8 mouse cellular contexts compared by ENCODE assay signal in the genomic region with DNA sequence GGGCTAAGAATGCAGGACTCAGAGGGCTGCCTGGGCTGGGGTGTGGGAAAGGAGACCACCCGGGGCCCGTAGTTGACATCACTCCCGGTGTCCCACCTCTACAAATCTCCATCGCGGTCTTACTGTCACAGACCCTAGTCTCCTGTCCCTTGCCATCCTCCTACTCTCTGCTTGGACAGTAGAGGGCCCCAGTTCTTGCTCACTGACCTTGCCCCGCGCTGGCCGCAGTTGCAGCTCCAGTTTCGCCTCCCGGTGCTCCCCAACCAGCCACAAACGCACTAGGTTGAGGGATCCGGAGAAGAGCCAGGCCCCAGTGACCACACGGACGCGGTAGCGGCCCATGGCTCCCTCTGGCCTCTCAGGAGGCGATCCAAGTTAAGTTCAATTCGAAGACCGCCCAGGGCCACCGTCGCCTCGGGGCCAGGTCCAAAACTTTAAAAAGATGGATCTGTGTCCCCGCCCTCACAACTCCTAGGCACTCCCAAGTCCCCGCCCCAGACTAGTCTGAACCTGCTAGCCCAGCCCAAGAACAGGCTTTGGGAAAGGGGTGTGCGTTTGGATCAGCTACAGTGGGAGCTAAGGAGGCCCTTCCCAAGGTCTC. TPM values are rescaled to one million over a fixed set of nuclear protein-coding genes. Genes with fewer than 3 reads are reported as not detected.
DNase-seq lines count a peak whose midpoint lies in the region; ATAC-seq and TF ChIP-seq lines count a peak whose summit lies in the region.

Gene Alox12, minus strand, starts transcription at position 423 of the 601 bp plus-strand sequence.

- intact Hi-C loops in heart, postnatal 10 days (cut with DNase I), result loop anchor here (1.0 kb wide), 1 partner anchor 54 kb away; no protein-coding TSS in a partner anchor

- no peaks in the 10 kb centered on the region for H3K9me3 ChIP-seq in embryonic facial prominence, embryonic 12.5 days
- H3K9me3 ChIP-seq in limb, embryonic 10.5 days (replicated peaks), result no peaks in the 10 kb centered on the region
- H3K9me3 ChIP-seq in midbrain, embryonic 11.5 days (ENCODE audit: control insufficient read depth, low read length), result no peaks in the 10 kb centered on the region

- peak within 1 kb of the TSS; percentile 51 for H3K4me2 ChIP-seq in embryonic facial prominence, embryonic 12.5 days (replicated peaks)
- peak within 1 kb of the TSS; percentile 42 for H3K4me2 ChIP-seq in midbrain, embryonic 11.5 days

- H3K4me1 ChIP-seq in cerebellum, adult 2 months (ENCODE audit: control insufficient read depth, insufficient read depth, low read length), result no peaks in the 10 kb centered on the region
- peaks cover 4% of the 10 kb centered on the region; the same call in 1 of the 2 replicates for H3K4me1 ChIP-seq in embryonic facial prominence, embryonic 12.5 days
- peaks cover 16% of the 10 kb centered on the region for H3K4me1 ChIP-seq in limb, embryonic 10.5 days
- no peaks in the 10 kb centered on the region for H3K4me1 ChIP-seq in midbrain, embryonic 11.5 days (ENCODE audit: control insufficient read depth, insufficient read depth, low read length)

- no peak for ATAC-seq in embryonic facial prominence, embryonic 12.5 days (ENCODE audit: insufficient number of reproducible peaks, insufficient read depth, low FRiP score, low TSS enrichment)
- ATAC-seq in midbrain, embryonic 11.5 days (ENCODE audit: low FRiP score), result 0 out of 2 replicates have a peak, but pooled peaks have one; percentile 9
- ATAC-seq in erythroblast, adult 5-6 weeks (replicated peaks; ENCODE audit: low FRiP score, poor library complexity, severe bottlenecking), result no peak

- peak within 1 kb of the TSS; percentile 42; the same call in 1 of the 2 replicates for H3K9ac ChIP-seq in embryonic facial prominence, embryonic 12.5 days
- H3K9ac ChIP-seq in midbrain, embryonic 11.5 days (ENCODE audit: low read length), result peak within 1 kb of the TSS; percentile 44

- H3K36me3 ChIP-seq in embryonic facial prominence, embryonic 12.5 days, result no peaks in the 10 kb centered on the region
- no peaks in the 10 kb centered on the region for H3K36me3 ChIP-seq in limb, embryonic 10.5 days
- no peaks in the 10 kb centered on the region for H3K36me3 ChIP-seq in midbrain, embryonic 11.5 days (ENCODE audit: control insufficient read depth, insufficient read depth, low read length)

- TF ChIP-seq CTCF in cerebellum, adult 2 months (IDR thresholded peaks at IDR 0.05; ENCODE audit: borderline replicate concordance, insufficient read depth, low read depth, low read length), result peak; percentile 54; the same call in 1 of the 2 replicates

- peak within 1 kb of the TSS; percentile 11 for H3K4me3 ChIP-seq in cerebellum, adult 2 months (replicated peaks; ENCODE audit: insufficient read depth, low read depth, low read length)
- peak within 1 kb of the TSS; percentile 25 for H3K4me3 ChIP-seq in embryonic facial prominence, embryonic 12.5 days
- H3K4me3 ChIP-seq in limb, embryonic 10.5 days, result peak within 1 kb of the TSS; percentile 44
- H3K4me3 ChIP-seq in midbrain, embryonic 11.5 days (ENCODE audit: low read depth, low read length), result peak within 1 kb of the TSS; percentile 21

- TF ChIP-seq POLR2A in cerebellum, adult 2 months (IDR thresholded peaks at IDR 0.05; ENCODE audit: borderline replicate concordance, insufficient read depth, low read length), result no peak

- H3K27ac ChIP-seq in cerebellum, adult 2 months (ENCODE audit: insufficient read depth, low read length), result no peak within 1 kb of the TSS
- no peak within 1 kb of the TSS for H3K27ac ChIP-seq in embryonic facial prominence, embryonic 12.5 days
- H3K27ac ChIP-seq in limb, embryonic 10.5 days, result peak within 1 kb of the TSS; percentile 50; the same call in 1 of the 2 replicates
- no peak within 1 kb of the TSS for H3K27ac ChIP-seq in midbrain, embryonic 11.5 days (ENCODE audit: low read depth, low read length)

- DNase-seq in cerebellum, adult 2 months, result peak in 1 of 2 experiments; percentile 35
- DNase-seq in cerebellum, adult 9-10 months, result no peak
- peak; percentile 69 to 70 for DNase-seq in heart, postnatal 10 days
- DNase-seq in limb, embryonic 10.5 days (ENCODE audit: low spot score), result peak; percentile 66
- peak; percentile 94 for DNase-seq in midbrain, embryonic 11.5 days (ENCODE audit: low spot score, missing footprints)
- DNase-seq in ovary, postnatal 14 days (ENCODE audit: low spot score), result no peak

- H3K27me3 ChIP-seq in cerebellum, adult 2 months (ENCODE audit: control insufficient read depth, insufficient read depth, low read length), result no peaks in the 10 kb centered on the region
- peaks cover 57% of the 10 kb centered on the region for H3K27me3 ChIP-seq in embryonic facial prominence, embryonic 12.5 days
- peaks cover 66% of the 10 kb centered on the region for H3K27me3 ChIP-seq in limb, embryonic 10.5 days (ENCODE audit: low read depth, poor library complexity, severe bottlenecking)
- H3K27me3 ChIP-seq in midbrain, embryonic 11.5 days (ENCODE audit: control insufficient read depth, insufficient read depth, low read length), result peaks cover 30% of the 10 kb centered on the region

- 3% methylated on average over 25 of the region's 25 CpGs for WGBS in cerebellum, adult 2 months
- 1% methylated on average over 25 of the region's 25 CpGs for WGBS in embryonic facial prominence, embryonic 12.5 days
- WGBS in limb, embryonic 10.5 days, result 1% methylated on average over 25 of the region's 25 CpGs
- WGBS in midbrain, embryonic 11.5 days, result 1% methylated on average over 25 of the region's 25 CpGs

RNA-seq across cellular contexts. Expression of gene Alox12, which starts in this region (rescaled TPM):
- 1.1 and 1.2 TPM in 2 replicates for polyA plus RNA-seq in cerebellum, adult 2 months (2012; rRNA removed)
- 2.9 and 4.0 TPM in 2 replicates for polyA plus RNA-seq in embryonic facial prominence, embryonic 12.5 days (2016; fragmentation: Nextera tagmentation; extraction: Ambion mirVana)
- 1 to 10 TPM; 3.4 to 5.2 TPM for total RNA-seq in heart, postnatal 10 days (2021)
- polyA plus RNA-seq in limb, embryonic 10.5 days (2016; fragmentation: Nextera tagmentation; extraction: Ambion mirVana), result 2.0 and 2.9 TPM in 2 replicates
- polyA plus RNA-seq in midbrain, embryonic 11.5 days (2014; fragmentation: Nextera tagmentation; extraction: Ambion mirVana), result 3.2 and 3.4 TPM in 2 replicates
- total RNA-seq in erythroblast, adult 5-6 weeks (2015; ENCODE audit: low replicate concordance), result 2.3 TPM in 1 of 2 replicates, not detected in the other
- 0.28 TPM in 1 of 2 replicates, not detected in the other for total RNA-seq in erythroblast, adult 5-6 weeks (2017; ENCODE audit: low replicate concordance)

Comparison
In these comparisons a context has a peak if more than half of its experiments do, and no peak if none do; other contexts are left out.
1. DNase-seq: peak in heart, postnatal 10 days (2 of 2), limb, embryonic 10.5 days (single experiment) and midbrain, embryonic 11.5 days (single experiment); none in cerebellum, adult 9-10 months (single experiment) and ovary, postnatal 14 days (single experiment).
2. Peak in every context shown above with its lines, with median percentiles within 50 percentile points of each other: H3K4me3 ChIP-seq.